ENCODE assay signal across 10 mouse cellular contexts in the genomic region with DNA sequence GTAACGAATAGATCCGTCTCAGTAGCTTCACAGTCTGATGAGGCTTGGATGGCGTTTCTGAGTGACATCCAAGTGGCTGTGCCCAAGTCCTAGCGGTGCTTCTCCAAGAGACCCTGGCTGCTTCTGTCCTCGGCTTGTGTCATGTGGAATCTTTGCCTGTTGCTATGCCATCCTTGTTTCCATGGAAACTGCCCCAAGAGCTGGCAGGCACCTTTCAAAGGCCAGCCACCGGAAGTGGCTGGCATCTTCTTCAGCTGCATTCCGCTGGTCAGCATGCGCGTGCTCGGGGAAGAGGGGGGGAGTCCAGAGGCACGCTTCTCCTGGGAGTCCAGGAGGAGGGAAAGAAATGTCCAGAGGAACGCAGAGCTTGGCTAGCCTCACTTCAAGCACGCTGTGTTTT.
A peak's percentile ranks its signal among the peaks of the same experiment; 100 is the strongest.
DNase-seq lines count a peak whose midpoint lies in the region; ATAC-seq and TF ChIP-seq lines count a peak whose summit lies in the region.
"Had no signal": no experiment of that assay in that cellular context is flagged by ENCODE, and none has a peak within 500 bp of the region (broad histone marks: within the 10 kb centered on the region; RNA-seq: fewer than 3 reads in every experiment).

No protein-coding gene starts in this region.

- ATAC-seq in forebrain, embryonic 12.5 days (ENCODE audit: low FRiP score), result peak; percentile 60
- ATAC-seq in neural tube, embryonic 12.5 days (ENCODE audit: low FRiP score, low read depth), result 0 out of 2 replicates have a peak, but pooled peaks have one; percentile 53

- H3K27me3 ChIP-seq in forebrain, embryonic 12.5 days, result no peaks in the 10 kb centered on the region
- no peaks in the 10 kb centered on the region for H3K27me3 ChIP-seq in neural tube, embryonic 12.5 days (replicated peaks)
- no peaks in the 10 kb centered on the region for H3K27me3 ChIP-seq in thymus, adult 2 months (ENCODE audit: control insufficient read depth, insufficient read depth, low read length)
- H3K27me3 ChIP-seq: lung, embryonic 15.5 days had no signal

- H3K4me1 ChIP-seq in forebrain, embryonic 12.5 days, result peaks cover 15% of the 10 kb centered on the region
- H3K4me1 ChIP-seq in neural tube, embryonic 12.5 days, result peaks cover 12% of the 10 kb centered on the region
- no peaks in the 10 kb centered on the region for H3K4me1 ChIP-seq in thymus, adult 2 months (replicated peaks; ENCODE audit: control insufficient read depth, insufficient read depth, low read length)
- H3K4me1 ChIP-seq: lung, embryonic 15.5 days had no signal

- H3K9ac ChIP-seq in forebrain, embryonic 12.5 days, result no peak overlapping the region
- H3K9ac ChIP-seq in neural tube, embryonic 12.5 days, result no peak overlapping the region
- H3K9ac ChIP-seq: lung, embryonic 15.5 days had no signal

- no peaks in the 10 kb centered on the region for H3K36me3 ChIP-seq in forebrain, embryonic 12.5 days (replicated peaks)
- H3K36me3 ChIP-seq in neural tube, embryonic 12.5 days, result no peaks in the 10 kb centered on the region
- no peaks in the 10 kb centered on the region for H3K36me3 ChIP-seq in thymus, adult 2 months (ENCODE audit: control insufficient read depth, insufficient read depth, low read length)
- H3K36me3 ChIP-seq: G1E; lung, embryonic 15.5 days had no signal

- H3K4me2 ChIP-seq in forebrain, embryonic 12.5 days, result peak overlapping the region; percentile 34; the same call in 1 of the 2 replicates
- H3K4me2 ChIP-seq in neural tube, embryonic 12.5 days (replicated peaks), result no peak overlapping the region; the same call in 1 of the 2 replicates
- H3K4me2 ChIP-seq: lung, embryonic 15.5 days had no signal

- WGBS in forebrain, embryonic 12.5 days, result 29% methylated on average over 13 of the region's 13 CpGs
- 32% methylated on average over 13 of the region's 13 CpGs for WGBS in neural tube, embryonic 12.5 days
- 69% methylated on average over 13 of the region's 13 CpGs for WGBS in thymus, adult 2 months

- H3K9me3 ChIP-seq in forebrain, embryonic 12.5 days, result no peaks in the 10 kb centered on the region
- no peaks in the 10 kb centered on the region for H3K9me3 ChIP-seq in neural tube, embryonic 12.5 days
- H3K9me3 ChIP-seq: lung, embryonic 15.5 days had no signal

- no peak overlapping the region for H3K27ac ChIP-seq in forebrain, embryonic 12.5 days
- no peak overlapping the region for H3K27ac ChIP-seq in neural tube, embryonic 12.5 days
- no peak overlapping the region for H3K27ac ChIP-seq in thymus, adult 2 months (ENCODE audit: control insufficient read depth, insufficient read depth, low read length)
- H3K27ac ChIP-seq: lung, embryonic 15.5 days had no signal

- TF ChIP-seq CTCF in thymus, adult 2 months (IDR thresholded peaks at IDR 0.05; ENCODE audit: borderline replicate concordance, control insufficient read depth, extremely low read depth, insufficient read depth, low read length, poor library complexity), result no peak

- no peak for TF ChIP-seq POLR2A in thymus, adult 2 months (IDR thresholded peaks at IDR 0.05; ENCODE audit: control insufficient read depth, extremely low read depth, insufficient read depth, low read length, poor library complexity)

- peak; percentile 17 to 19 for DNase-seq in cerebellum, adult 18-20 months
- peak; percentile 61 for DNase-seq in layer of hippocampus, adult 9-10 months (ENCODE audit: low spot score)
- DNase-seq in adrenal gland, postnatal 36 days, result no peak
- DNase-seq in B cell, adult 2 months, result no peak
- no peak for DNase-seq in ovary, postnatal 14 days (ENCODE audit: low spot score)
- DNase-seq in thymus, adult 2 months, result no peak

- no peak overlapping the region for H3K4me3 ChIP-seq in forebrain, embryonic 12.5 days (replicated peaks)
- H3K4me3 ChIP-seq in neural tube, embryonic 12.5 days, result no peak overlapping the region
- H3K4me3 ChIP-seq in thymus, adult 2 months (ENCODE audit: control insufficient read depth, insufficient read depth, low read length), result no peak overlapping the region
- H3K4me3 ChIP-seq: lung, embryonic 15.5 days had no signal

Comparison
In these comparisons a context has a peak if more than half of its experiments do, and no peak if none do; other contexts are left out.
1. DNase-seq: peak in cerebellum, adult 18-20 months (2 of 2) and layer of hippocampus, adult 9-10 months (single experiment); none in adrenal gland, postnatal 36 days (0 of 2), B cell, adult 2 months (0 of 2), ovary, postnatal 14 days (single experiment) and thymus, adult 2 months (single experiment).